Mouse (Mus musculus): ENCODE results near the gene Gba. TPM values are rescaled to one million over a fixed set of nuclear protein-coding genes. Genes with fewer than 3 reads are reported as not detected.
A peak's percentile ranks its signal among the peaks of the same experiment; 100 is the strongest.

Gene Gba
- total RNA-seq, 1 experiment: 69.3 TPM

- DNase-seq (ENCODE audit: low read depth, low spot score): no peak
- TF ChIP-seq ZNF384 (IDR thresholded peaks at IDR 0.05; ENCODE audit: low read depth, low read length) (no peak), HCFC1 (IDR thresholded peaks at IDR 0.05; ENCODE audit: borderline replicate concordance, insufficient read depth, low read length) (no peak), CHD2 (IDR thresholded peaks at IDR 0.05; ENCODE audit: low read depth, low read length) (no peak)
- no peaks in the 10 kb centered on the region for H3K9me3 ChIP-seq (ENCODE audit: control insufficient read depth, insufficient read depth, low read depth, low read length)
- in situ Hi-C loops (cut with MboI; ENCODE audit: low sequenced_read_pairs in 2 of 2, unreplicated experiment in 2 of 2): no loop called here
- H3K27ac ChIP-seq (ENCODE audit: insufficient read depth, low read depth, low read length, poor library complexity, severe bottlenecking): peak overlapping the region; percentile 86
- peak overlapping the region; percentile 68 for H3K9ac ChIP-seq (ENCODE audit: insufficient read depth, low read depth, low read length, poor library complexity, severe bottlenecking)
- peak overlapping the region; percentile 28 to 47; a peak in 3 of 4 replicates for H3K4me3 ChIP-seq (ENCODE audit: insufficient read depth in 1 of 2, low read depth in 1 of 2, low read length in 2 of 2, poor library complexity in 1 of 2, severe bottlenecking in 1 of 2)
- peaks cover 13 to 35% of the 10 kb centered on the region in 2 experiments for H3K4me1 ChIP-seq (ENCODE audit: control insufficient read depth in 2 of 2, insufficient read depth in 2 of 2, low read length in 2 of 2, poor library complexity in 1 of 2)
- peaks cover 11% of the 10 kb centered on the region; the same call in 1 of the 2 replicates for H3K36me3 ChIP-seq (ENCODE audit: control insufficient read depth, insufficient read depth, low read length, poor library complexity, severe bottlenecking)
Measured at GRCm38 (mm10) chr3:89225321-89225815, 22.6 kb downstream of the Gba start.

GRCm38 (mm10) chr3:89225918-89226317, 23.2 kb downstream of the Gba start:
- H3K9me3 ChIP-seq (ENCODE audit: control insufficient read depth, insufficient read depth, low read depth, low read length): no peaks in the 10 kb centered on the region
- peak overlapping the region; percentile 36 to 58 for H3K4me3 ChIP-seq (ENCODE audit: insufficient read depth in 1 of 2, low read depth in 1 of 2, low read length in 2 of 2, poor library complexity in 1 of 2, severe bottlenecking in 1 of 2)
- H3K4me1 ChIP-seq (ENCODE audit: control insufficient read depth in 2 of 2, insufficient read depth in 2 of 2, low read length in 2 of 2, poor library complexity in 1 of 2): peaks cover 13 to 35% of the 10 kb centered on the region in 2 experiments
- in situ Hi-C loops (cut with MboI; ENCODE audit: low sequenced_read_pairs in 2 of 2, unreplicated experiment in 2 of 2): no loop called here
- H3K36me3 ChIP-seq (ENCODE audit: control insufficient read depth, insufficient read depth, low read length, poor library complexity, severe bottlenecking): peaks cover 11% of the 10 kb centered on the region; the same call in 1 of the 2 replicates
- TF ChIP-seq HCFC1 (IDR thresholded peaks at IDR 0.05; ENCODE audit: borderline replicate concordance, insufficient read depth, low read length): no peak
- no peak for TF ChIP-seq MAFK (IDR thresholded peaks at IDR 0.05; ENCODE audit: insufficient read depth, low read depth, low read length)
- no peak for TF ChIP-seq ZNF384 (IDR thresholded peaks at IDR 0.05; ENCODE audit: low read depth, low read length)
- TF ChIP-seq ZC3H11A (IDR thresholded peaks at IDR 0.05; ENCODE audit: borderline replicate concordance, low read depth, low read length): no peak
- TF ChIP-seq CHD2 (IDR thresholded peaks at IDR 0.05; ENCODE audit: low read depth, low read length): no peak
- H3K9ac ChIP-seq (ENCODE audit: insufficient read depth, low read depth, low read length, poor library complexity, severe bottlenecking): peak overlapping the region; percentile 68
- peak; percentile 83 for DNase-seq (ENCODE audit: low read depth, low spot score)
- H3K27ac ChIP-seq (ENCODE audit: insufficient read depth, low read depth, low read length, poor library complexity, severe bottlenecking): peak overlapping the region; percentile 86

- Histone ChIP-seq H3K27ac (ENCODE audit: insufficient read depth, low read depth, low read length, poor library complexity, severe bottlenecking) (peak overlapping the region; percentile 69), H3K36me3 (ENCODE audit: control insufficient read depth, insufficient read depth, low read length, poor library complexity, severe bottlenecking) (peaks cover 7% of the 10 kb centered on the region; the same call in 1 of the 2 replicates), H3K4me3 (ENCODE audit: insufficient read depth in 1 of 2, low read depth in 1 of 2, low read length in 2 of 2, poor library complexity in 1 of 2, severe bottlenecking in 1 of 2) (peak overlapping the region; percentile 36 to 58), H3K9me3 (ENCODE audit: control insufficient read depth, insufficient read depth, low read depth, low read length) (no peaks in the 10 kb centered on the region), H3K9ac (ENCODE audit: insufficient read depth, low read depth, low read length, poor library complexity, severe bottlenecking) (peak overlapping the region; percentile 54), H3K4me1 (ENCODE audit: control insufficient read depth in 2 of 2, insufficient read depth in 2 of 2, low read length in 2 of 2, poor library complexity in 1 of 2) (peaks cover 13 to 35% of the 10 kb centered on the region in 2 experiments)
- TF ChIP-seq MAFK (IDR thresholded peaks at IDR 0.05; ENCODE audit: insufficient read depth, low read depth, low read length) (no peak), CHD2 (IDR thresholded peaks at IDR 0.05; ENCODE audit: low read depth, low read length) (no peak), HCFC1 (IDR thresholded peaks at IDR 0.05; ENCODE audit: borderline replicate concordance, insufficient read depth, low read length) (no peak), ZNF384 (IDR thresholded peaks at IDR 0.05; ENCODE audit: low read depth, low read length) (no peak), ZC3H11A (IDR thresholded peaks at IDR 0.05; ENCODE audit: borderline replicate concordance, low read depth, low read length) (no peak)
- no peak for DNase-seq (ENCODE audit: low read depth, low spot score)
- in situ Hi-C loops (cut with MboI; ENCODE audit: low sequenced_read_pairs in 2 of 2, unreplicated experiment in 2 of 2): no loop called here
Measured at GRCm38 (mm10) chr3:89226361-89226760, 23.6 kb downstream of the Gba start.

- peaks cover 13 to 37% of the 10 kb centered on the region in 2 experiments for H3K4me1 ChIP-seq (ENCODE audit: control insufficient read depth in 2 of 2, insufficient read depth in 2 of 2, low read length in 2 of 2, poor library complexity in 1 of 2)
- in situ Hi-C loops (cut with MboI; ENCODE audit: low sequenced_read_pairs in 2 of 2, unreplicated experiment in 2 of 2): no loop called here
Measured at GRCm38 (mm10) chr3:89226900-89227299, 24.2 kb downstream of the Gba start, which contains the start of gene Mtx1. Mtx1 (minus strand) TSS chr3:89227088.

More at GRCm38 (mm10) chr3:89226900-89227299, 24.2 kb downstream of the Gba start, which contains the start of gene Mtx1:
- 0 out of 2 replicates have a peak, but pooled peaks cover 6% of the 10 kb centered on the region for H3K36me3 ChIP-seq (ENCODE audit: control insufficient read depth, insufficient read depth, low read length, poor library complexity, severe bottlenecking)
- no peaks in the 10 kb centered on the region for H3K9me3 ChIP-seq (ENCODE audit: control insufficient read depth, insufficient read depth, low read depth, low read length)
- H3K27ac ChIP-seq (ENCODE audit: insufficient read depth, low read depth, low read length, poor library complexity, severe bottlenecking): peak within 1 kb of the TSS; percentile 69
- DNase-seq (ENCODE audit: low read depth, low spot score): no peak
- TF ChIP-seq CHD2 (IDR thresholded peaks at IDR 0.05; ENCODE audit: low read depth, low read length) (no peak), MAFK (IDR thresholded peaks at IDR 0.05; ENCODE audit: insufficient read depth, low read depth, low read length) (no peak)
- H3K4me3 ChIP-seq (ENCODE audit: insufficient read depth in 1 of 2, low read depth in 1 of 2, low read length in 2 of 2, poor library complexity in 1 of 2, severe bottlenecking in 1 of 2): peak within 1 kb of the TSS; percentile 58 to 77
- peak within 1 kb of the TSS; percentile 54 for H3K9ac ChIP-seq (ENCODE audit: insufficient read depth, low read depth, low read length, poor library complexity, severe bottlenecking)

Data from ES-E14 (cell line).